Mouse (Mus musculus): ENCODE measurements around the gene Srek1.

- TF ChIP-seq FLI1 (IDR thresholded peaks at IDR 0.05; ENCODE audit: low read length) (no peak), GATA1 (IDR thresholded peaks at IDR 0.05; ENCODE audit: borderline replicate concordance, low read length) (no peak)
Measured at GRCm38 (mm10) chr13:103745688-103746087, 28.7 kb downstream of the Srek1 start.
